Mouse (Mus musculus): ENCODE results near the gene Mrpl53. TPM values are rescaled to one million over a fixed set of nuclear protein-coding genes. Genes with fewer than 3 reads are reported as not detected.
A peak's percentile ranks its signal among the peaks of the same experiment; 100 is the strongest.

Gene Mrpl53
- total and polyA plus RNA-seq, 3 experiments, result 52.2 to 74.0 (median 55.5) TPM

DNA sequence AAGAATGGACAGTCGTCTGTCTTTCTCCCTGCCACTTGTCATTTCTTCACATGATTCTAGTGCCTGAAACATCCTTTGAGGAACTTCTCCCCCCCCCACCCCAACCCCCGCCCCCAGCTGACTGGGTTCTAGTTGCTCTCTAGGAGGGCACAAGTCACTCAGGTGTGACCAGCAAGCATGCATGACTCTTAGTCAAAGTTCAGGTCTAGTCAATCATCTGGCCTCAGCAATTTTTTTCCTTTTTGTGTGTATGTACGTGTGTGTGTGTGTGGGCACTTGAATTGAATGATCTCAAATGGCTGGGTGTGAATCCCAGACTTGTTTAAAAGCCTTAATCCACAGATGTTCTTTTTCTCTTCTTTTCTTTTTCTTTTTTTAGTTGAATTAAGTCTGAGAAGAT lies 25.4 kb downstream of the Mrpl53 start:
- H3K27me3 ChIP-seq (replicated peaks), result no peaks in the 10 kb centered on the region
- no peak overlapping the region for H3K4me2 ChIP-seq (ENCODE audit: insufficient read depth, low read depth, poor library complexity, severe bottlenecking)
- dilution Hi-C loops (cut with MboI; ENCODE audit: extremely low pct_ligation_motif_present, extremely low pct_unique_long_range_greater_than_20kb, low sequenced_read_pairs) (no loop called here), in situ Hi-C loops (cut with MboI; ENCODE audit: low pct_ligation_motif_present, low pct_unique_long_range_greater_than_20kb, low sequenced_read_pairs) (no loop called here)
- no peak for DNase-seq (ENCODE audit: extremely low read depth)
- TF ChIP-seq HCFC1 (IDR thresholded peaks at IDR 0.05; ENCODE audit: low read depth, low read length), result no peak
- TF ChIP-seq POLR2A (IDR thresholded peaks at IDR 0.05; ENCODE audit: low read depth, low read length), result no peak
- 0 out of 2 replicates have a peak, but pooled peaks have one; percentile 39 for TF ChIP-seq ZNF384 (IDR thresholded peaks at IDR 0.05; ENCODE audit: low read depth, low read length)
- no peak for TF ChIP-seq EP300 (IDR thresholded peaks at IDR 0.05; ENCODE audit: low read length)
- H3K9ac ChIP-seq (ENCODE audit: insufficient read depth, low read depth), result no peak overlapping the region
- no peak overlapping the region for H3K4me3 ChIP-seq (replicated peaks in 1 of 3; ENCODE audit: low read depth in 2 of 3, low read length in 2 of 3, poor library complexity in 1 of 3)
- no peaks in the 10 kb centered on the region for H3K9me3 ChIP-seq (replicated peaks; ENCODE audit: low read length)
- H3K79me2 ChIP-seq (replicated peaks; ENCODE audit: control insufficient read depth, extremely low read depth, insufficient read depth, poor library complexity, severe bottlenecking), result no peaks in the 10 kb centered on the region
- no peak overlapping the region for H3K27ac ChIP-seq (ENCODE audit: insufficient read depth, low read depth)
- peaks cover 7 to 31% of the 10 kb centered on the region in 2 experiments; a peak in 3 of 4 replicates for H3K4me1 ChIP-seq (ENCODE audit: control insufficient read depth in 1 of 2, insufficient read depth in 2 of 2)
- no peaks in the 10 kb centered on the region for H3K36me3 ChIP-seq (replicated peaks in 1 of 2; ENCODE audit: control insufficient read depth in 1 of 2, insufficient read depth in 1 of 2, low read length in 1 of 2)

DNA sequence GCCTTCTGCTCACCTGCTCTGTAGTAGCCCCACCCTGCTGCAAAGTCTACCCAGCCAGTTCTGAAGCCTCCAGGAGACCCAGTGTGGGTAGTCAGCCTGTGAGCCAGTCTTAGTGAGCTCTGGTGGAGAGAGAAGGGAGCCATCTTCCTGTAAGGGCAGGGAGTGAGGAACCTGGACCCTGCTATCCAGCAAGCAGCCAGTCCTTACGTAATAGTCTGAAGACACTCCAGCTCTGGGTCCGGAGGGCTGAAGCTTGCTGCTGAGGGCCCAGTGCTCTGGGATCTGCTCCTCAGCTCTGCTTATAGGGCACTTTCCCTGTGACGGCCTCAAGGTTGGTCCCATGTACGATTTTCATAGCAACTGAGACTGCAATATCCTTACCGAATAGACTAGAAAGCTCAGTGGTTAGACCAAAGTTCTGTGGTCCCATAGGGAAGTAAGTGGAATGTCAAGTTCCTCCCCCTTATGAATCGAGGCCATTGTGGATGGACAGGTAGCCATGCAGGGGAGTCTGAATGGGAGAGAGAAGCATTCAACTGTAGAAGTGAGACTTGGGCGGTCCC lies 26.2 kb downstream of the Mrpl53 start, which contains the start of gene Rtkn:
Gene Rtkn (plus strand): TSS at position 513 of the 563 bp plus-strand sequence.
- H3K4me2 ChIP-seq (ENCODE audit: insufficient read depth, low read depth, poor library complexity, severe bottlenecking), result no peak within 1 kb of the TSS; the same call in 1 of the 2 replicates
- no peaks in the 10 kb centered on the region for H3K9me3 ChIP-seq (replicated peaks; ENCODE audit: low read length)
- H3K36me3 ChIP-seq (replicated peaks in 1 of 2; ENCODE audit: control insufficient read depth in 1 of 2, insufficient read depth in 1 of 2, low read length in 1 of 2), result no peaks in the 10 kb centered on the region
- H3K4me3 ChIP-seq (replicated peaks in 1 of 3; ENCODE audit: low read depth in 2 of 3, low read length in 2 of 3, poor library complexity in 1 of 3), result no peak within 1 kb of the TSS
- no peak for DNase-seq (ENCODE audit: extremely low read depth)
- H3K27me3 ChIP-seq (replicated peaks), result peaks cover 2% of the 10 kb centered on the region
- dilution Hi-C loops (cut with MboI; ENCODE audit: extremely low pct_ligation_motif_present, extremely low pct_unique_long_range_greater_than_20kb, low sequenced_read_pairs), result no loop called here
- no peak within 1 kb of the TSS for H3K27ac ChIP-seq (ENCODE audit: insufficient read depth, low read depth)
- TF ChIP-seq E2F4 (IDR thresholded peaks at IDR 0.05; ENCODE audit: insufficient replicate concordance, low read depth, low read length) (no peak), HCFC1 (IDR thresholded peaks at IDR 0.05; ENCODE audit: low read depth, low read length) (no peak), GABPA (IDR thresholded peaks at IDR 0.05; ENCODE audit: insufficient replicate concordance, low read depth, low read length) (no peak), CTCF (conservative IDR thresholded peaks at IDR 0.05 in 1 of 2, IDR thresholded peaks at IDR 0.05 in 1 of 2; ENCODE audit: low read depth in 2 of 2, low read length in 2 of 2) (no peak)
- H3K9ac ChIP-seq (ENCODE audit: insufficient read depth, low read depth), result no peak within 1 kb of the TSS
- peaks cover 7 to 31% of the 10 kb centered on the region in 2 experiments; a peak in 3 of 4 replicates for H3K4me1 ChIP-seq (ENCODE audit: control insufficient read depth in 1 of 2, insufficient read depth in 2 of 2)
- in situ Hi-C loops (cut with MboI; ENCODE audit: low pct_ligation_motif_present, low pct_unique_long_range_greater_than_20kb, low sequenced_read_pairs), result no loop called here
- H3K79me2 ChIP-seq (replicated peaks; ENCODE audit: control insufficient read depth, extremely low read depth, insufficient read depth, poor library complexity, severe bottlenecking), result no peaks in the 10 kb centered on the region

DNA sequence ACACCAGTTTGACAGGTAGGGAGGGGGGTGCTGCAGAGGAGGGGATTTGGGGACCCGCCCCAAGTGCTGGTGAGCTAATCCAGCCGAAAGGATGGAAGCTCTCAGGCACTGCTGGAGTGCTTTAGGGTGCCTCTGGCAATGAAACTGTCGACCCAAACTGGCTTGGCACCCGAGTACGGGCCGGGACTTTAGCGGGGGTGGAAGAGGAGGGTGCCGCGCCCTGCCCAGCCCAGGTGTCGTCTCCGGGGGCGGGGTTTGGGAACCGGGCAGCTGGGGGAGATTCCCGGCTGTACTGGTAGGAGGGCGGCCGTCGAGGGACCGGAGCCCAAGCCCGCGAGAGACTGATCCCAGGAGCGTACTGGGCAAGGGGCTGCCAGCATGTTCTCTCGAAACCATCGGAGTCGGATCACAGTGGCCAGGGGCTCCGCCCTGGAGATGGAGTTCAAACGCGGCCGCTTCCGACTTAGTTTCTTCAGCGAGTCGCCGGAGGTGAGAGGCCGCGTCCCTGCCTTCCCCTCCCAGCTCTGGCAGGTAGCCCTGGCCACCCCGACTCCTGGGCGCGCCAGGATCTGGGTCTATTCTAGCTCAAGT lies 26.8 kb downstream of the Mrpl53 start:
- Histone ChIP-seq H3K9me3 (replicated peaks; ENCODE audit: low read length) (no peaks in the 10 kb centered on the region), H3K79me2 (replicated peaks; ENCODE audit: control insufficient read depth, extremely low read depth, insufficient read depth, poor library complexity, severe bottlenecking) (no peaks in the 10 kb centered on the region), H3K27ac (ENCODE audit: insufficient read depth, low read depth) (no peak overlapping the region), H3K4me1 (ENCODE audit: control insufficient read depth in 1 of 2, insufficient read depth in 2 of 2) (peaks cover 7 to 31% of the 10 kb centered on the region in 2 experiments; a peak in 3 of 4 replicates), H3K4me2 (ENCODE audit: insufficient read depth, low read depth, poor library complexity, severe bottlenecking) (no peak overlapping the region), H3K4me3 (replicated peaks in 1 of 3; ENCODE audit: low read depth in 2 of 3, low read length in 2 of 3, poor library complexity in 1 of 3) (no peak overlapping the region), H3K9ac (ENCODE audit: insufficient read depth, low read depth) (no peak overlapping the region), H3K36me3 (replicated peaks in 1 of 2; ENCODE audit: control insufficient read depth in 1 of 2, insufficient read depth in 1 of 2, low read length in 1 of 2) (no peaks in the 10 kb centered on the region), H3K27me3 (replicated peaks) (peaks cover 2% of the 10 kb centered on the region)
- dilution Hi-C loops (cut with MboI; ENCODE audit: extremely low pct_ligation_motif_present, extremely low pct_unique_long_range_greater_than_20kb, low sequenced_read_pairs), result no loop called here
- no peak for DNase-seq (ENCODE audit: extremely low read depth)
- in situ Hi-C loops (cut with MboI; ENCODE audit: low pct_ligation_motif_present, low pct_unique_long_range_greater_than_20kb, low sequenced_read_pairs), result no loop called here
- TF ChIP-seq POLR2A (IDR thresholded peaks at IDR 0.05; ENCODE audit: low read depth, low read length) (no peak), BHLHE40 (IDR thresholded peaks at IDR 0.05; ENCODE audit: low read depth, low read length) (no peak), TBP (conservative IDR thresholded peaks at IDR 0.05; ENCODE audit: low read depth, low read length) (no peak), NRF1 (IDR thresholded peaks at IDR 0.05; ENCODE audit: low read depth, low read length) (no peak), JUN (IDR thresholded peaks at IDR 0.05; ENCODE audit: insufficient read depth, low read depth, low read length) (no peak), MAZ (IDR thresholded peaks at IDR 0.05; ENCODE audit: low read depth, low read length) (no peak), TCF12 (IDR thresholded peaks at IDR 0.05; ENCODE audit: low read depth, low read length) (no peak), CHD2 (IDR thresholded peaks at IDR 0.05; ENCODE audit: low read length) (no peak), RCOR1 (conservative IDR thresholded peaks at IDR 0.05; ENCODE audit: low read depth, low read length) (no peak), ZMIZ1 (IDR thresholded peaks at IDR 0.05; ENCODE audit: low read depth, low read length) (no peak), IRF4 (IDR thresholded peaks at IDR 0.05; ENCODE audit: low read depth, low read length) (no peak), HCFC1 (IDR thresholded peaks at IDR 0.05; ENCODE audit: low read depth, low read length) (no peak), PAX5 (IDR thresholded peaks at IDR 0.05; ENCODE audit: low read length) (no peak)

Data from CH12.LX (cell line).